Mouse (Mus musculus) layer of hippocampus, adult 2 months (tissue): ENCODE data around the gene Ces1d. TPM values are rescaled to one million over a fixed set of nuclear protein-coding genes. Genes with fewer than 3 reads are reported as not detected.

Experiments used
- DNase-seq, 2 experiments: peaks; one replicate each; pipeline ENCODE4 v3.0.0; 2022; ENCODE audit warnings: low spot score in 2 of 2
- H3K27ac ChIP-seq: fragments of 200-600 bp; 2 replicates; pipeline ENCODE4 v1.8.1; 2022
- H3K4me3 ChIP-seq: fragments of 200-600 bp; 2 replicates; pipeline ENCODE4 v1.8.1; 2022; ENCODE audit warnings: mild to moderate bottlenecking
- CTCF ChIP-seq: fragments of 200-600 bp; conservative IDR thresholded peaks from 2 replicates; pipeline ENCODE4 v1.8.1; 2022; ENCODE audit warnings: antibody characterized with exemption, mild to moderate bottlenecking, moderate library complexity
- total RNA-seq, 2 experiments: library from RNA; stranded (reverse); gene quantifications; 2 replicates each; pipeline ENCODE4 v1.2.3; 2021

Ces1d gene
- total RNA-seq, 2 experiments from 2014 or later: 0.49 to 0.76 TPM

DNA sequence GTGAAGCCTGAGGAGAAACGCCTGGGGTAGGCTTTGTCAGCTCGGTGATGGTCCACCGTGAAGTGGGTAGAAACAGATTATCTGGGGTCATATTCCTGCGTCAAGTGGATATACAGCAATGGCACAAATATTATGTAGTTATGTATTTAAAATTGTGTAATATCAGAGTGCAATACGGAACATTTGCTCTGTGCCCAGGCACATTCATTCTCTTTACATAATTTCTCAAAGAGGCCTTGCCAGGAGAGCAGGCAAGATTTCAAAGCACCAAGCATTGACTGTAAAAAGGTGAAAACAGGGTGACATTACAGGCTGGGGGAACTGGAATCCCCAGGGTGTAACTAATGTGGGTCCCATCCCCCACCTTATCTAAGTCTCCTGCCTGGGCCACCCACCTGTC lies 1.2 kb downstream of the Ces1d start:
- TF ChIP-seq CTCF: no peak
- H3K4me3 ChIP-seq: no peak overlapping the region
- no peak for DNase-seq
- no peak overlapping the region for H3K27ac ChIP-seq

DNA sequence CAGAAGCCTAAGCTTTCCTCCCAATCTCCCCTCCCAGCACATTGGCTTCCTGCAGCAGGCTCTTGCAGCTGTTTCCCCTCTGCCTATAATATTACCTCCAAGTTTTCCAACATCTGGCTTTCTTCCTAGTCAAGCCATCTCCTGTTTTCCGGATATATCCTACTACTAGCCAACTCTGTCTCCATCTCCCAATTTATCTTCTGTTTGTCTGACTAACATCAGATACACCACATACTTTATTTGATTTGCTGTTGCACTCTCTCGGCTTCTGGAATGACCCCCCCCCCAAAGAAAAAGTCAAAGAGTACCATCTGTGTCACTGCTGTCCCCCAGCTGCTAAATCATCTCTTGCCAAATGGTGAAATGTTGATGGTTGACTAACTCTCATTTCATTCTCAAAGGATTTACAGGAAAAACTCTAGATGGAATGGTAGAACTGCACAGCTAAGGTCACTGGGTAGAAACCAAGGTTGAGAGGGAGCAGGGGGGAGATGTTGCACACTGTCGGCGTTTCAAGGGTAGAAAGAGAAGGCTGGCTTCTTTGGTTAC lies 17.0 kb downstream of the Ces1d start:
- no peak for TF ChIP-seq CTCF
- Histone ChIP-seq H3K27ac (no peak overlapping the region), H3K4me3 (no peak overlapping the region)
- no peak for DNase-seq

DNA sequence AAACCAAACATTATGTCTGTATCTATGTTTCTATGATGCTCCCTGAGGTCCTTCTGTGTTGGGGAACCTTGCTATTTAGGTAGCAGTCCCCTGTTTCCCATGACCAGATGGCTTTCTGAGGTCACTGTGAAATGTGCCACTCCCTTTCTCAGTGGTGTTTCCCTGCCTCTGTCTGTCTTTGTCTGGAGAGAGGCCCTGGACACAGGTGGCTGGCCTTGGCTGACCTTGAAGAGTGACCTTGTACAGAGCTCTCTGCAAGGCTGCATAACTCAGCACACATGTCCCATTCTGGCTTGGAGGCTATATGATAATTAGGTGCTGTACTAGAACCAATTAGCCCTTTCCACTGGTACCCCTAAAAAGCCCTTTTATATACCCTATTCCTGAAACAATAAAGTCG lies 21.0 kb downstream of the Ces1d start:
- no peak for TF ChIP-seq CTCF
- no peak overlapping the region for H3K4me3 ChIP-seq
- no peak overlapping the region for H3K27ac ChIP-seq
- no peak for DNase-seq

DNA sequence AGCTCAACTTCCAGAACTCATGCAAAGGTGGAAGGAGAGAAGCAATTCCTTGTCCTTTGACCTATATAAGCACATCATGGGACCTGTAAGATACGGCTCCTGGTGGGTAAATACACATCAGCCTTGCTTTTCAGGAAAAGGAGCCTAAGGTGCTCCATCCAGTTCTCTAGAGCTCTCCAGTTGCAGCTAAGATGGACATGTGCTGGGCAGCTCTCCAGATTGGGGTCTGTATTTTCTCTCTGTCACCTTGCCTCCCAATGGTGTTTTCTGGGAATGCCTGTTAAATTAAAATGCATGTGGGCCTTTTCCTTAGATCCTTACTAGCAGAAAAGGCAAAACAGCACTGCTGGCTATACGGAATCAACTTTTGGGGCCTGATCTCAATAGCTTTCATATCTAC lies 23.1 kb downstream of the Ces1d start:
- Histone ChIP-seq H3K27ac (no peak overlapping the region), H3K4me3 (no peak overlapping the region)
- no peak for DNase-seq
- TF ChIP-seq CTCF: no peak

DNA sequence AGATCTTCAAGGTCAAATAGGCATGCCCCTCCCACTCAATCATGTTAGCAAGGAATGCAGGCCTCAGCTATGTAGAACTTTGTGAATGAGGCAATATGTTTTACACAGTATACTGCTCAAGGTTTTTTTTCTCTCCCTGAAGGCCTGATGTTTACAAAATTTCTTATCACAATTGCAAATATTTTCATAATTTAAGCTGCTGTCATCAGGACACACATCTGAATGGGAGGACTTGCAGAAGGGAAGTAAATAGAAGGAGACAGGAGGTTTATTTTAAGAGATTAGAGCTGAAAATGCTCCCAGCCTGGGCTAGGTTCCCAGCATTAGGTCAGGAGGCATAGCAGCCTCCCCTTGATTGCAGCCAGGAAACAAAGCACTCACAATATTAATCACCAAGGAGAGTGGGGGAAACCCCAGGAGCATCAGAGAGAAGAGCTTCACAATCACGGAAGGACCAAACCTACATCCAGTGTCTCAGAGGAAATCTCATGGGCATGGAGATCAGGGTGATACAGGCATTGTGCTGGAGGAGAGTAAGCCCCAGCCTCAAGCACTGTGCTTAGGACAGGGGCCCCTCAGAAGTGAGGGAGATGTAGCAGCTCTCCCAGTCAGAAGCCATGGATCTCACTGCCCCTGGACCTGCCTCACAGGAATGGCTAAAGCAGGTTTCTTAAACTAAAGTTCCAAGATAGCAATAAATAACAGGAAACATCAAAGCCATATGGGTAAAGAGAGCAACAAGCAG lies 25.6 kb downstream of the Ces1d start:
- Histone ChIP-seq H3K4me3 (no peak overlapping the region), H3K27ac (no peak overlapping the region)
- no peak for TF ChIP-seq CTCF
- DNase-seq: no peak

DNA sequence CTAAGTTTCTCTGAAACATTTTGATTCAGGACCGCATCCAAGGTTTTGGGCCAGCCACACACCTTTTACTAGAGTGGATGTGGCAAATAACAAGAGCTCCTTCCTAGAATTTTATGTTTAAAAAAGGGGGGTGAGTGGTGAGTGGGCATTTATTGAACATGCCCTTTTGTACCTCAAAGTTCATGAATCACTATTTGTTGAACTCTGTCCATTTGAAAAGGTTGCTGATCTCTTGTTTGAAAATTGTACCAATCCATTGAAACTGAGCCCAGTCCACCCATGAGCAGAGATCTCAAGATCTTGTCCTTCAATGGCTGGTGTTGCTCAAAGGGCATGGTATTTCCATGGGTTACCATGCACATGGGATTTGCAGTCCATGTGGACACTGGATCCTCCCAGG lies 34.3 kb downstream of the Ces1d start:
- Histone ChIP-seq H3K27ac (no peak overlapping the region), H3K4me3 (no peak overlapping the region)
- no peak for TF ChIP-seq CTCF
- DNase-seq: no peak

DNA sequence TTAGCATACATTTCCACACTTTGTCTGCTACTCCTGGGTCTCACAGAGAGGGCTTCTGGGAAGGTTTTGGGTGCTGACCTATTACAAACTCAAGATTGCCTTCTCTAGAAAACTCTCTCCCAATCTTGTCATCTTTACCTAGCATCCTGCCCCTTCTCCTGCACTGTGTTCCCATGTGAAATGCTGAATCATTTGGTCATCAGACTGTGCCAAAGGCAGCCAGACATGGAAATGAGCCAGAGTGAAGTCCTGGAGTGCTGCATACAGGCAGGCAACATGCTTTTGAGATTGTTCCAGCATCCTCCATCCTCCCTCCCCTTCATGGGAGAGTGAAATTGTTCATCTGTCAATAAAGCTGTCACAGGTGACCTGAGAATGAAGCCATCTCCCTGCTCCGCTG lies 46.2 kb downstream of the Ces1d start:
- no peak for TF ChIP-seq CTCF
- Histone ChIP-seq H3K27ac (no peak overlapping the region), H3K4me3 (no peak overlapping the region)
- DNase-seq: no peak

DNA sequence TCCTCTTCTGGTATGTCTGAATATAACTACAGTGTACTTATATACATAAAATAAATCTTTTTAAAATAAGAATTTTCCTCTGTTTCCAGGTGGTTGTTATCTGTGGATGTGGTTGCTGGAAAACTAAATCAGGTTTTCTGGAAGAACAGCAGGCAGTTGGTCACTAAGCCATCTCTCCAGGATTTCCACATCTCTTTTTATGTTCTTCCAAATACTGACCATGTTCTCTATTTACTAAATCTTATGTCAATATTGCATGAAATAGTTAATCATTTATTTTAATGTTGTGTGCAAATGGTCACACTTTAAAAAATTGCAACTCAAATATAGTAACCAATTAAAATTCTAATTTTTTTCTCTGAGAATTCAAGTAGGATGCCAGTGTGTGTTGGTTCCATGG lies 50.3 kb downstream of the Ces1d start:
- H3K4me3 ChIP-seq: no peak overlapping the region
- no peak for DNase-seq
- no peak overlapping the region for H3K27ac ChIP-seq
- TF ChIP-seq CTCF: no peak

DNA sequence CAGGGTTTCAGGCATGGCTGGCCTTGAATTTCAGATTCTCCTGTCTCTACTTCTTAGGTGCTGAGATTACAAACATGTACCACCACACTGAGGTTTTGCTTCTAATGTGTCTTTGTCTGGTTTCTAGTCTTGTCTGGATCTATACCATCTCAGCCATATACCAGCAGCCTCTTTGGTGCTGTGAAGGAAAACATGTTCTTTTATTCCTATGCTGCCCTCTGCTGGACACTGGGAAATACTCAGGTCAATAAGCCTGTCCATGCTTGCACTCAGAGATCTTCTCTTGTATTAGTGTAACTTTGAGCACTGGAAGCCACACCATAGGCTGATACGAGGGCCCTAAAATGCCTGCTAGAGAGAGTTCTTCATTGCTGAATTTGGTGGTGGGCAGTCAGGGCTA lies 56.9 kb downstream of the Ces1d start:
- peak; percentile 76 for TF ChIP-seq CTCF
- DNase-seq: peak; percentile 34 to 47
- H3K27ac ChIP-seq: no peak overlapping the region
- H3K4me3 ChIP-seq: no peak overlapping the region

DNA sequence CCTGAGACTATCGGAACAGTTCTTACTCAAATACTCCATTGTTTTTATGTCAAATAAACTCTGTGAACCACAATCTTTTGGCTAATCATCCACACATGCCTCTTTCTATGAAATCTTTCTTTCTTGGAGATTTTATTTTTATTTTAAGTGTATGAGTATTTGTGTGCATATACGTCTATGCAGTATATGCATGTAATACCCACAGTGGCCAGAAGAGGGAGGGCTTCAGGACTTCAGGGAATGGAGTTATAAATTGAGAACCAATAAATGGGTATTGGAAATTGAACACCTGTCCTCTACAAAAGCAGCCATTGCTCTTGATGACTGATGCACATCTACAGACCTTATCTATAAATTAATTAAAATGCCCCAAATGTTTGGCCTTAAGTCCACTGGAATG lies 65.4 kb downstream of the Ces1d start:
- peak; percentile 51 for TF ChIP-seq CTCF
- DNase-seq: no peak
- Histone ChIP-seq H3K27ac (no peak overlapping the region), H3K4me3 (no peak overlapping the region)

DNA sequence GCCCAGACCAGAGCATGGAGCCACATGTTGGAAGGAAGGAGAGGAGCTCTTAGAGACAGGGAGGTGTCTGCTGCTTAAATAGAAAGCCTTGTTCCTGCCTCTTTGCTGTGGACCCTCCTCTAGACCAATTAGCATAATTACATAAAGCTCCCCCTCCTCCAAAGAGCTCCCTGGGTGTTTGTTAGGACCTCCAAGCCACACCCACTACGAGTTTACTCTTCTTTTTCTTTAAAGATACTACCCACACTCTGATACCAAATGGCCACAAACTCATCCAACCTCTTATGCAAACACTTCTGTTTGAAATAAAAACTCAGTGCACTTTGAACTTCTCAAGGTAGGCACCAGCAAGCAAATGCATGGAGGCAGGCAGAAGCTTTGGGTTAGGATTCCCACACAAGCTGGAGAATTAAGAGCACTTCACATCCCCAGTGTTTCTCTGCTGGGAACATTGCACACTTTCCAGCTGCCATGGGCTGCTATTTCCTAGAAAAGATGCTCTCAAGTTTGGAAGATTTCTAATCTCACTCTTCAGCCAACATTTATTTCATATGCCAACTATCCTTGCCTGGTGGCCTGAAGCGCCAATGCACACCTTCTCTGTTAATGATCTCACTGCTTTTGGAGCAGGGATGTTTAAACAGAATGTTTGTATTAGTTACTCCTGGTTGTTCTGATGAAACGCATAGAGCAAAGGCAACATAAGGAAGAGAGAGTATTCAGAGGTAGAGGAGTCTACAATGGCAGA lies 66.2 kb downstream of the Ces1d start, which contains the start of gene Ces1c:
TSS of gene Ces1c (minus strand) at position 51 of the 748 bp plus-strand sequence.
- H3K27ac ChIP-seq: no peak within 1 kb of the TSS
- no peak for TF ChIP-seq CTCF
- no peak within 1 kb of the TSS for H3K4me3 ChIP-seq
- no peak for DNase-seq

DNA sequence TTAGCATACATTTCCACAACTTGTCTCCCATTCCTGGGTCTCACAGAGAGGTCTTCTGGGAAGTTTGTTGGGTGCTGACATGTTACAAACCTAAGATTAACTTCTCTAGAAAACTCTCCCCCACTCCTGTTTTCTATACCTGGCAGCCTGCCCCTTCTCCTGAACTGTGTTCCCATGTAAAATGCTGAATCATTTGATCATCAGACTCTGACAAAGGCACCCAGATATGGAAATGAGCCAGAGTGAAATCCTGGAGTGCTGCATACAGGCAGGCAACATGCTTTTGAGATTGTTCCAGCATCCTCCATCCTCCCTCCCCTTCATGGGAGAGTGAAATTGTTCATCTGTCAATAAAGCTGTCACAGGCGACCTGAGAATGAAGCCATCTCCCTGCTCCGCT lies 71.2 kb downstream of the Ces1d start:
- H3K27ac ChIP-seq: no peak overlapping the region
- no peak overlapping the region for H3K4me3 ChIP-seq
- DNase-seq: peak; percentile 28 to 36
- TF ChIP-seq CTCF: no peak

DNA sequence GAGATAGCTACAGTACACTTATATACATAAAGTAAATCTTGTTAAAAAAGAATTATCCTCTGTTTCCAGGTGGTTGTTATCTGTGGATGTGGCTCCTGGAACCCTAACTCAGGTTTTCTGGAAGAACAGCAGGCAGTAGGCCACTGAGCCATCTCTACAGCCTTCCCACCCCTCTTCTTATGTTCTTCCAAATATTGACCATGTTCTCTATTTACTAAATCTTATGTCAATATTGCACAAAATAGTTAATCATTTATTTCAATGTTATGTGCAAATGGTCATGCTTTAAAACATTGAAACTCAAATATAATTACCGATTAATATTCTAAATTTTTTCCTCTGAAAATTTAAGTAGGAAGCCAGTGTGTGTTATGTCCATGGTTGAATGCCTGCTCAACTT lies 75.6 kb downstream of the Ces1d start:
- no peak for TF ChIP-seq CTCF
- Histone ChIP-seq H3K4me3 (no peak overlapping the region), H3K27ac (no peak overlapping the region)
- no peak for DNase-seq

Other genes with a start within 250 kb of the Ces1d start
- under 1 TPM; 0.10 to 0.18 TPM for gene Slc6a2, start 237.8 kb downstream of the Ces1d start, total RNA-seq
- gene Ces1a, start 149.6 kb downstream of the Ces1d start, total RNA-seq: not detected
- not detected for gene Ces1b, start 117.8 kb downstream of the Ces1d start, total RNA-seq
- not detected for gene Ces1c, start 66.6 kb downstream of the Ces1d start, total RNA-seq
- not detected for gene Ces1e, start 31.8 kb upstream of the Ces1d start, total RNA-seq
- gene Ces1f, start 81.9 kb upstream of the Ces1d start, total RNA-seq: not detected
- gene Ces1g, start 139.5 kb upstream of the Ces1d start, total RNA-seq: not detected
- not detected for gene Ces1h, start 181.9 kb upstream of the Ces1d start, total RNA-seq